Mouse (Mus musculus) kidney, adult 2 months (tissue): ENCODE measurements around the gene 2410131K14Rik. TPM values are rescaled to one million over a fixed set of nuclear protein-coding genes. Genes with fewer than 3 reads are reported as not detected.

ENCODE experiments used
- DNase-seq: peaks from one replicate; pipeline ENCODE4 v3.0.0; 2021
- H3K27ac ChIP-seq: fragments of 200-500 bp; 2 replicates; pipeline ENCODE4 v1.5.1; 2012; ENCODE audit warnings: low read depth, low read length, control low read depth, inconsistent platforms; ENCODE audit not compliant: insufficient read depth
- H3K27me3 ChIP-seq: fragments of 200-500 bp; replicated peaks from 2 replicates; pipeline ENCODE4 v1.6.1; 2012; ENCODE audit warnings: mild to moderate bottlenecking, moderate library complexity, low read length, inconsistent platforms; ENCODE audit not compliant: control insufficient read depth, insufficient read depth
- H3K36me3 ChIP-seq: fragments of 200-500 bp; 2 replicates; pipeline ENCODE4 v1.6.1; 2012; ENCODE audit warnings: mild to moderate bottlenecking, moderate library complexity, low read length, inconsistent platforms; ENCODE audit not compliant: control insufficient read depth, insufficient read depth
- H3K4me1 ChIP-seq: fragments of 200-500 bp; 2 replicates; pipeline ENCODE4 v1.6.1; 2011; ENCODE audit warnings: low read length; ENCODE audit not compliant: control insufficient read depth, insufficient read depth
- H3K4me3 ChIP-seq: fragments of 200-500 bp; 2 replicates; pipeline ENCODE4 v1.5.1; 2011; ENCODE audit warnings: mild to moderate bottlenecking, low read depth, low read length, control low read depth; ENCODE audit not compliant: insufficient read depth
- CTCF ChIP-seq: fragments of 200-500 bp; conservative IDR thresholded peaks from 2 replicates; pipeline ENCODE4 v1.5.1; 2011; ENCODE audit warnings: low read depth, mild to moderate bottlenecking, control low read depth, low read length, moderate library complexity, mixed read lengths; ENCODE audit not compliant: insufficient read depth, insufficient read length
- POLR2A ChIP-seq: fragments of 200-500 bp; IDR thresholded peaks from one replicate; pipeline ENCODE4 v1.6.1; 2011; ENCODE audit warnings: low read depth, low read length, control low read depth
- WGBS: fragments of 180-500 bp; shearing (Covaris S2); methylation state at CpG from one replicate; pipeline ENCODE4 v1.1.7; 2018; 5-methylcytosine and 5-hydroxymethylcytosine counted together
- polyA plus RNA-seq: library from polyadenylated mRNA; depleted of rRNA; stranded (reverse); fragments of >200 nt; gene quantifications from 2 replicates; pipeline ENCODE4 v1.2.3, GENCODE M21; 2012

Gene 2410131K14Rik
- polyA plus RNA-seq, 1 experiment = 10.0 TPM

DNA sequence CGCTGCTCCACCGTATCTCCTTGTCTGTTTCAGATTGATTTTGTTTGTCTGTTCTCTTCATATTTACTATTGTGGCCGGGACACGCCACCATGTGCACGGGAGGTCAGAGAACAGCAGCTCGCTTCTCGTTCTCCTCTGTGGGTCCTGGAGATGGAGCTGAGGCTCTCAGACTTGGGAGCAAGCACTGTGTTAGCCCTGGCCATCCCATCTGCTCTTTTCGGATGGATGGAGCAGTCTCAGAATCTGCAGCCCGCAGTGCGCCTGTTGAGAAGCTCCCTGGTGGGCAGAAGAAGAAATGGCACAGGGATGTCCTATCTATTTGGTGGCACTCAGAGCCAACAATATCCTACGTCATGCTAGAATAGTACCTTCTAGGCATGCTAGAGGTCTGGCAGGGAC, 15.6 kb downstream of the 2410131K14Rik start:
- no peak for DNase-seq
- no peaks in the 10 kb centered on the region for H3K27me3 ChIP-seq
- no peak overlapping the region for H3K4me3 ChIP-seq
- H3K36me3 ChIP-seq = no peaks in the 10 kb centered on the region
- H3K4me1 ChIP-seq = peaks cover 8% of the 10 kb centered on the region; the same call in 1 of the 2 replicates
- WGBS = 93% methylated on average over 11 of the region's 11 CpGs
- TF ChIP-seq CTCF (no peak), POLR2A (no peak)
- no peak overlapping the region for H3K27ac ChIP-seq

DNA sequence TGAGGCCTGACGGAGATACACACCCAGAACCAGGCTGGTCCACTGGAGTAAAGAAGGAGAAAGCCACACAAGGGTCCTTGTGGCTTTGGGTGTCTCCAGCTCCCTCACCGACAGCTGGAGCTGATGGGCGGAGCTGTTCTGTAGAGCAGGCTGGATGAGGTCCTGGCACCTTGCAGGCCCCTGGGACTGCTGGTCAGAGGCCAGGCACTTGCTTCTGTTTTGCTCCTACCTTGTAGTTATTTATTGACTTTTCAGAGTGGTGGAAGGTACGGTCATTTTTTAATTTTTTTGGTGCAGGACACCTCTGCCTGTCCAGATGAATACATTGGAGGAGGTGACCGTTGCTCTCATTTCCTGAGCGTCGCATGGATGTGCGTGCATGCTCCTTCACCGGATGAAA, 16.2 kb downstream of the 2410131K14Rik start:
- no peaks in the 10 kb centered on the region for H3K36me3 ChIP-seq
- no peak for TF ChIP-seq POLR2A
- no peak for TF ChIP-seq CTCF
- WGBS = 73% methylated on average over 9 of the region's 9 CpGs

DNA sequence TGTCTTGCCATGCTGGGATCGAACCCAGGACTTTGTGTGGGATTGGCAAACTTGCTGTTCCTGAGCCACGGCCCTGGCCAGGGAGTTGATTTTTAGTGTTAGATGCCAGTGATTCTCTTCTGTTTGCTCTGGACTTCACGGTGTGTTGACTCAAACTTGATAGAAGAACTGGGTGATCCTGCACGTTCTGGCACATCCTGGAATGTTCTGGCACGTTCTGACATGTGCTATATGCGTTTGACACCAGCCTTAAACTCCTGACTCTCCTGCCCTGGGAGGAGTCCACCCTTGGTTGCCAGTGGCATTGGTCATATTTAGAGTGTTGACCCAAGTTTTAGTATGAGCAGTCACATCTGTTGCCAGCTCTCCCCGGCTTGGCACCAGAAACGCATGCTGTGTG, 17.4 kb downstream of the 2410131K14Rik start:
- H3K36me3 ChIP-seq = no peaks in the 10 kb centered on the region
- DNase-seq = no peak
- WGBS = 76% methylated on average over 8 of the region's 8 CpGs
- H3K4me1 ChIP-seq = peaks cover 8% of the 10 kb centered on the region; the same call in 1 of the 2 replicates
- no peak overlapping the region for H3K27ac ChIP-seq
- no peak for TF ChIP-seq POLR2A
- no peak for TF ChIP-seq CTCF
- H3K4me3 ChIP-seq = no peak overlapping the region
- no peaks in the 10 kb centered on the region for H3K27me3 ChIP-seq

More for the DNA sequence above, 16.2 kb downstream of the 2410131K14Rik start:
- H3K4me1 ChIP-seq = peaks cover 8% of the 10 kb centered on the region; the same call in 1 of the 2 replicates
- H3K27ac ChIP-seq = no peak overlapping the region
- H3K4me3 ChIP-seq = no peak overlapping the region
- DNase-seq = peak; percentile 88
- no peaks in the 10 kb centered on the region for H3K27me3 ChIP-seq

DNA sequence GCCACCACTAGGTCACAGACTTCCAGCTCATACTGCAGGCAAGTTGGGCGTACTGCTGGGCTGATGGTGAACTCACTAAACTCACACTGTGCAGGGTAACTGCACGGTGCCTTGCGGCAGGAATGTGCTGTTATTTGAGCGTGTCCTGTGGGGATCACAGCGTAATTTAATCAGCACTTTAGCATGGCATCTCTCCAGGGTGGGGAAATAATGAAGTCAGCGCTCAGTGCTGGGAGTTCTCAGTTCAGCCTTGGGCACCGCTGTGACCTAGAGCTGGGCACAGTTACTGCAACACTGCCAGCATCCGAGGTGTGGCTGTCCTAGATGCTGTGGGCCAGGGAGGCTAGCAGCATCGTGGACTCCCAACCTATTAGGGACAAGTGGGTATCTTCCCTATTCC, 19.3 kb downstream of the 2410131K14Rik start:
- no peaks in the 10 kb centered on the region for H3K27me3 ChIP-seq
- H3K4me1 ChIP-seq = peaks cover 8% of the 10 kb centered on the region; the same call in 1 of the 2 replicates
- WGBS = 53% methylated on average over 9 of the region's 9 CpGs
- H3K4me3 ChIP-seq = no peak overlapping the region
- no peak for TF ChIP-seq CTCF
- TF ChIP-seq POLR2A = no peak
- no peaks in the 10 kb centered on the region for H3K36me3 ChIP-seq
- peak; percentile 18 for DNase-seq
- H3K27ac ChIP-seq = no peak overlapping the region

DNA sequence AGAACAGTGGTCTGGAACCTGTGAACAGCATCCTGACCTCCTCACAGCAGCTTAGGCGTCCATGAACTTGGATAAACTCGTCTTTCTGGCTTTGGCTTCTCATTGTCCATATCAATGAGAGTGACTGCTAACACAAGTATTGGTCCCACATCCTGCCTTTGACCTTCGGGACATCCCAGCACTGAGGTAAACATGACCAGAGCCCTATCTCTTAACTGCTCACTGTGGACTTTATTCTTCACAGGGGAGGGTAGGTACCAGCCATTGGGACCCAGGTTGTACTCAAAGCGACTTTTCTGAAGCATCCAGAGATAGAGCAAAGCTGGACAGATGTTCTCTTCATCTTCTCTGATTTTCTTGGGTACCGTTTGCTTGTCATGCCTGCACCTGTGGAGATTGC, 20.3 kb downstream of the 2410131K14Rik start:
- no peak for TF ChIP-seq POLR2A
- no peak for TF ChIP-seq CTCF
- Histone ChIP-seq H3K27me3 (no peaks in the 10 kb centered on the region), H3K4me1 (peaks cover 8% of the 10 kb centered on the region; the same call in 1 of the 2 replicates), H3K27ac (no peak overlapping the region), H3K36me3 (no peaks in the 10 kb centered on the region), H3K4me3 (no peak overlapping the region)
- no peak for DNase-seq
- WGBS = 84% methylated on average over 5 of the region's 5 CpGs

DNA sequence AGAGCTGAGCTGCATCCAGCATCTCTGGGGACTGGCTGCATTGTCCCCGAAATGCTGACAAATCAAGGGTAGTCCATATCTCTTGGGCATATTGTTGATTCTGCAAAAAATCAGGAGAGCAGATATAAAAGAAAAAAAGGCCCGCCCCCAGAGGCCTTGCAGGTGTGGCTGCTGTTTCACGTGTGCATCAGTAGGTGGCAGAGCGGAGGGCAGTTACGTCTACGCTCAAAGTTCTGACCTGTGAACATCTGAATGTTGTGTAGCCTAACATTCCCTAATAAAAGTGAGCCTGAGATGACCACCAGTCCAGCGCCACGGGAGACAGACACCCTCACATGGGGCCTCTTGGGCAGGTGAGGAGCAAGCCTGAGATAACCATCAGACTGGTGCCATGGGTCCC, 21.3 kb downstream of the 2410131K14Rik start:
- no peak overlapping the region for H3K4me3 ChIP-seq
- TF ChIP-seq CTCF = peak; percentile 57
- TF ChIP-seq POLR2A = no peak
- H3K27ac ChIP-seq = no peak overlapping the region
- H3K4me1 ChIP-seq = peaks cover 5% of the 10 kb centered on the region; the same call in 1 of the 2 replicates
- peak; percentile 30 for DNase-seq
- H3K27me3 ChIP-seq = no peaks in the 10 kb centered on the region
- H3K36me3 ChIP-seq = no peaks in the 10 kb centered on the region
- WGBS = 36% methylated on average over 8 of the region's 8 CpGs

DNA sequence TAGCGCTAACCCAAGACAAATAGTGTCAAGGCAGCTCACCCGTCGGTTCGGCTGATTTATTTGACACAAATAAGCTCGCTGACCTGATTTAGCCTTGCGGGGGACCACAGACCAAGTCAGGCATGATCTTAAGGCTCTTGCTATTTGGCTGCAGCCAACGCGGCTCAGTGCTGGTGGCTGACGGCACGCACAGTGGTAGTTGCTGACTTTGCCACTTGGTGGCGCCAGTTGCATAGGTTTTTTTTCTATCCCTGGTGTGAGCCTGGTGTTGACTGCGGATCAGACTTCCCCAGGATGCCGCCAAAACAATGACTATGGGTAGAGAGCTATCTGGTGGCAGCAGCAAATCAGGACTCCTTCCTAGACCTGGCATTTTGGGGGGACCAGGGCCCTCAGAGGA, 24.0 kb downstream of the 2410131K14Rik start:
- Histone ChIP-seq H3K4me3 (no peak overlapping the region), H3K4me1 (no peaks in the 10 kb centered on the region), H3K36me3 (no peaks in the 10 kb centered on the region), H3K27me3 (no peaks in the 10 kb centered on the region), H3K27ac (no peak overlapping the region)
- TF ChIP-seq CTCF = peak; percentile 96
- TF ChIP-seq POLR2A = no peak
- peak; percentile 89 for DNase-seq
- whole genome bisulfite sequencing = 1% methylated on average over 13 of the region's 13 CpGs

DNA sequence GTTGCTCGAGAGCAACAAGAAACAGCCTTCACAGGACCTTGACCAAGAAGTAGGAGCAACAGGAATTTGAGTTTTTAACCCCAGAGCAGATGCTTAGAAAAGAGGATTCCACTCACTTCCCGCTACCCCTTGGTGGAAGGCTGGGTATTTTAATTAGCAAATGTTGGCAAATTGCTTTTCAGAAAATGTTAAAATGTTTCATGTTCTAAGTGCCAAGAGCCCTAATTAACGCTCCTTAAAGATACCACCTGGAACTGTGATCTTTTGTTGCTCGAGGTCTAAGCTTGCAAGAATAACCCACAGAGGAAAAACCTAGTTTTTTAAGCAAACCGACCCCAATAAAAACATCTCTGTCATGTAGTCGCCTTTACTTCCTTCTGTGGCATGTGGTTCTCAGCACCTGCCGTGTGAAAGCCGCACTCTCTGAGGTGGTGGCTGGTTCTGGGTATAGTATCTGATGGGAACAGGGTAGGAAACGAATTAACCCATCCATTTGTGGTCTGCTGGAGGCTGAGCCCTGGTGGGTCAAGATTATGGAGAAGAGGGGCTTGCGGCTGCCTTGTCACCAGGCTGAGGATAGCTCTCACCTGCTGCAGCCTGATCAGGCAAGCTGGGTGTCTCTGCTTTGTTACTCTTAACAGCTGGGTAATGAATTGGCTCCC, 26.6 kb downstream of the 2410131K14Rik start:
- H3K27ac ChIP-seq = no peak overlapping the region
- no peak for TF ChIP-seq CTCF
- TF ChIP-seq POLR2A = no peak
- no peaks in the 10 kb centered on the region for H3K4me1 ChIP-seq
- 51% methylated on average over 10 of the region's 10 CpGs for WGBS
- H3K36me3 ChIP-seq = no peaks in the 10 kb centered on the region
- DNase-seq = no peak
- no peak overlapping the region for H3K4me3 ChIP-seq
- no peaks in the 10 kb centered on the region for H3K27me3 ChIP-seq
